Mouse (Mus musculus) skeletal muscle tissue, adult 2 months (tissue): Measurements from ENCODE around the gene Tceal6.
"Not testable (repeated sequence)": the region's sequence is repeated elsewhere in the genome, so short reads cannot be mapped to it uniquely, and the experiment has no call there.

Source experiments
- DNase-seq: peaks from one replicate; pipeline ENCODE4 v3.0.0-alpha.2; 2012; ENCODE audit warnings: low read depth, low spot score

The Tceal6 gene

DNA sequence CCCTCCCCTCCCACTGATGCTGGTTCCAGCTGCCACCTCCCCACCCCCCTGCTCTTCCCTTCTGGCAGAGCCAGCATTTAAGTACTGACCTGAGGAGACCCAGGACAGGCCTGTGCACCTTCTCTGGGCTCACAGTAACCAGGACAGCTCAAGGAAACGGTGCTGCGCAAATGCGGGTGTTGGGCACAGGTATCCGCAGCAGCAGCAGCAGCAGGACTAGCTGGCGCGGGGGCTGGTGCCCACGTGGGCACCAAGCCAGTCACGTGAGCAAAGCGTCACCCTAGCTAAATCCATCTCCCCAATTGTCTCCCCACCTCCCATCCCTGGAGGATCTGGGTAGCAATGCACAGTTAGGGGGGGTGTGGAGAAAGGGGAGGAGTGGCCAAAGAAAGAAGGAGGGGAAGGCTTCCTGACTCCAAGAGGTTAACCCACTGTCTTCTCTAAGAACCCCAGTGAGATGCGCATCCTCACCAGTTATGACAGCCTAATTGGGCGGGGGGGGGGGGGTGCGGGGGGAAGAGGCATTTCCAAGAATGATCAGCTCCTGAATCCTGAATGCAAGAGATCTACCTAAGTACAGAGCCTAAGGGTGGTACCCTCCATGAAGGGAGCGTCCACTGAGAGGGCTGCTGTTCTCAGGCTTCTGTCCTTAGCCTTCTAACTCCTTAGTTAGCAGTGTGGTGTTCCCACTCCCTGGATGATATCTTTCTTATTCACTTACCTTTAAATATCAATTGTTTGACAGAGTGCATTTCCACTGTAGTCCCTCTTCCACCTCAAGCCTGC is at the start of gene Tceal6:
Gene Tceal6, minus strand, starts transcription at position 252 of the 786 bp plus-strand sequence.
- DNase-seq = no peak

GRCm38 (mm10) chrX:135209773-135210435 is 583 bp downstream of the Tceal6 start:
- not testable (repeated sequence) for DNase-seq

DNA sequence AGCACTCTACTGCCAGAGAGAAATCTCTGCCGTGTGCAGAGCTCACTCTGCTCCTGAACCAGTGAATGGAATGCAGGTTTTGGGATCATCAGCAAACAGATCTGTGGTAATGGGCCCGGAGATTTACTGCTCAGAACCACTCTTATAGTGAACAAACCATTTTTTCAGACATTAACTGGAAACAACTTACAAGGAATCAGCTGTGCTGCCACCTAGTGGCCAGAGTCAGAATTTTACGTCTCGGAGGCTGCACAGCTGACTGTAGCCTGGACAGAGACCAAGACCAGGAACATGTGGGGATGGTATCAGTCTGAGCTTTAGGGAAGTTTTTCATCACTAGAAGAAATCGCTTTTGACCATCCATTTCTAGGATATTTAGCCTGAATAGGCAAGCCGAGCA is 20.6 kb downstream of the Tceal6 start:
- DNase-seq = not testable (repeated sequence)

DNA sequence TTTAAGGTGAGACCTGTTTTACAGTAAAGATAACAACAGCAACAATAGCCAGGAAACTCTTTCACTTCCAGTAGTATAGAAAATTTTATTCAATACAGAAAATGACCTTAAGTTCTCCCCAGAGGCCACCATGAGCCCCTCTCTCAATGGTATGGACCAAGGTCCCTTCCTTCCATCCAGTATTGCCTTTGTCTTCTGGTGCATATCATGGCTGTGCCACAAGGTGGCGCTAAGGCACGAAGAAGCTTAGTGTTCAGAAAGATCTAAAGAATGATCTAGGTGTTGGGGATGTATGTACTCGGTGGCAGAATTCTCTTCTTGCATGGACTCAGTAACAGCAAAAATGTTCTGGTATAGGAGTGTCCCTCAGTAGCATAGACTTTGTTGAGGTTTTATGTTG is 21.8 kb downstream of the Tceal6 start:
- DNase-seq = not testable (repeated sequence)

DNA sequence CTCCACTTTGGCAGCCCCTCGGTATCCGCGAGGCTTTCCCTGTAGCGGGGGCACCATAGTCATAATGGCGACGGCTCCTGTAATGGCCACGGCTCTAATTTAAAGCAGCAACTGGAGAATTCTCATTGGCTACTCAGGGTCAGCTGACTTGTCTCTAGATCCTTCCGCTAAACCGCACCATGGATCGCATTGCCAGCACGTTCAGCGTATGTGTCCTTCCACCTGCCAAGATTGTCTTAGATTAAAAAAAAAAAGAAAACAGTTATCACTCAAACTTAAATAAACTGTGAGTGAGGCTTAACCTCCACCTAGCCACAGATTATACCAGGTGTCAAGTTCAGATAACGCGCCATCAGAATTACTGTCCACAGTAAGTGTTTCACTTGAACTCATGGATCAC is 33.0 kb downstream of the Tceal6 start, which contains the start of gene Gm15023:
Gene Gm15023, minus strand, starts transcription at position 101 of the 400 bp plus-strand sequence.
- DNase-seq = not testable (repeated sequence)
